Mouse (Mus musculus): ENCODE results near the gene Pogz. TPM values are rescaled to one million over a fixed set of nuclear protein-coding genes. Genes with fewer than 3 reads are reported as not detected.

Pogz gene
- total RNA-seq, 2 experiments from 2014 or later = 60.4 to 64.9 TPM

Other genes with a start within 250 kb of the Pogz start
- gene Gm10972, start 194.5 kb upstream of the Pogz start, total RNA-seq (2021) = not detected
- gene Tuft1, start 178.7 kb upstream of the Pogz start, total RNA-seq (2021) = 1 to 10 TPM in 1 of 2 experiments, under 1 TPM in 1; 0.77 to 1.3 TPM
- gene Selenbp2, start 144.0 kb upstream of the Pogz start, total RNA-seq (2021) = 1 to 10 TPM in 1 of 2 experiments, not detected in 1; 1.2 TPM
- gene Cgn, start 51.1 kb upstream of the Pogz start, total RNA-seq (2021) = 1 to 10 TPM; 8.9 to 9.0 TPM
- gene Psmb4, start 49.4 kb downstream of the Pogz start, total RNA-seq (2021) = 100 to 1,000 TPM; 274 to 309 TPM
- gene Selenbp1, start 95.5 kb downstream of the Pogz start, total RNA-seq (2021) = 1 to 10 TPM; 3.2 to 3.8 TPM
- gene Rfx5, start 116.5 kb downstream of the Pogz start, total RNA-seq (2021) = 10 to 100 TPM; 26.8 to 27.5 TPM
- gene Pi4kb, start 137.2 kb downstream of the Pogz start, total RNA-seq (2021) = 10 to 100 TPM; 47.9 to 49.7 TPM
- gene Zfp687, start 177.9 kb downstream of the Pogz start, total RNA-seq (2021) = 10 to 100 TPM; 20.8 to 21.8 TPM
- gene Psmd4, start 205.0 kb downstream of the Pogz start, total RNA-seq (2021) = 100 to 1,000 TPM; 155 to 167 TPM